Mouse (Mus musculus) megakaryocyte progenitor cell, adult 5-6 weeks (primary cell): ENCODE measurements around the gene Rps16. TPM values are rescaled to one million over a fixed set of nuclear protein-coding genes. Genes with fewer than 3 reads are reported as not detected.
"Not testable (repeated sequence)": the region's sequence is repeated elsewhere in the genome, so short reads cannot be mapped to it uniquely, and the experiment has no call there.

Experiments
- ATAC-seq: replicated peaks from 2 replicates; pipeline ENCODE4 v1.8.0; 2016; ENCODE audit warnings: mild to moderate bottlenecking, moderate TSS enrichment, inconsistent platforms; ENCODE audit not compliant: poor library complexity
- total RNA-seq, 2 experiments: library from RNA; stranded (forward) in 1 of 2; stranded (reverse) in 1 of 2; fragments of 157-497, 149-512 nt in 1 of 2; fragments of 200-1000 nt in 1 of 2; gene quantifications; 2 replicates each; pipeline versions ENCODE4 v1.2.3 to v1.2.4; 2015 to 2017

Rps16 gene
- total RNA-seq, 2 experiments from 2014 or later, result 756 to 3,279 TPM

DNA sequence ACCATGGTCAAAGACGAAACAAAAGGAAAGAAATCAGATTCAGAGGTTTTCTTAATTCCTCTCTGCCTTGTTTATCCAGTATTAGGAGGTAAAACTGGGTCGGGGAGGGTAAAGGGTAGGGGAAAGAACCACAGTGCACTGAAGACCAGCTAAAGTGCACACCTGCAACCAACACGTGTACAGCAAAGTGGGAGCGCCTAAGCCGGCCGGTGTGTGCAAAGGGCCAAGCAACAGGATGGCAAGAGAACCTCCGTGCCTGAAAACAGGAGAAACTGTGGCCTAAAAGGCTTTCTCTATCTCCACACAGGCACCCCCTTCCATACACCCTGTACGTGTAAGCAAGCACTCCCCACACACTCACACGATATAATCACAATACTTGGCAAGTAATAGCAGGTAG is 34.7 kb downstream of the Rps16 start:
- ATAC-seq, result no peak

DNA sequence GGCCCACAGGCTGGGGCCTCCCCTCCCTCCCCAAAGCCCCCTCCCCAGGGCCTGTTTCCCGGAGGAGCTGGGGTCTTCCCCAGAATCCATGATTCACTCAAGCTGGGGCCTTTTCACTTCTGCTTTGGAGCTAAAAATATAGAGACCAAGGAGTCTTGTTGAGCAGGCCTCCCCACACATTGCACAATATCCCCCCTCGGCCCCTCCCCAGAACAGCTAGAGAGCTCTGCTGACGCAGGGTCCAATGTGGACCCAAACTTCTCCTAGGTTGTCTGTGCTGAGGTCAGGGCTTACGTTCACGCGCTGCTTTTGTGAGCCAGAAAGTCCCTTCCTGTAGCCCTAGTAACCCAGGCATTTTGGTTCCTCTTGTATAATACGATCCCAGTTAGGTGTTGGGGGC is 35.6 kb downstream of the Rps16 start:
- peak; percentile 30 for ATAC-seq

DNA sequence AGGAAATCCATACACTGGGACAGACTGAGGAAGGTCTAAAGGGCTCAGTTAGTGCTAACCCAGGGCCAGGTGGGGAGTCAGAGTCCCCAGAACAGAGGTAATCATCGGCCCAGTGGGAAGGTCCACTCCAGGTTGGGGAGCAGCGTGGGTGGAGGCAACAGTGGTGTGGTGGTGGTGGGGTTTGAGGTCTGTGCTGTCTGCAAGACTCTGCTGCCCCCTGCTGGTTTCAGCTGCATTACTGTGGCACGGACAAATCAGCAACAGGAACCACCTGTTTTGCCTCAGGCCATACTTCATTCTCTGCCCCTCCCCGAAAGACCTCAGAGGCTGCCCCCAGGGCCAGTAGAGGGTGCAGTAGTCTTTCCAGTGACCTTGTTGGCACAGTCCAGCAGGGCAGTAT is 36.0 kb downstream of the Rps16 start:
- ATAC-seq, result peak; percentile 60

DNA sequence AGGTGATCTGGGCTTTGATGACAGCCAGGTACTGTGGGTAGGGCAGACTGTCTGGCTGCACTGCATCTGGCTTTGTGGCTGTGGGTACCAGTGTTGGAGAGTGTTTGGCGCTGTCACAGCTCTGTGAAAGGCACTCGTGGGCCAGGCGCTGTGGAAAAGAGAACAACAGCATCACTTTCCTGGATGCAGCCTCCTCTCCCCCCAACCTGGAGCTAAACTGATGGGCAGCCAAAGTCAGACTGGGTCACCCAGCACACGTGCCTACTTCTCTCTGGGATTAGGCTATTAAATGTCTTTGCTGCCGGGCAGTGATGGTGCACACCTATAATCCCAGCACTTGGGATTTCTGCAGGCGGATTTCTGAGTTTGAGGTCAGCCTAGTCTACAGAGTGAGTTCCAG is 36.4 kb downstream of the Rps16 start:
- not testable (repeated sequence) for ATAC-seq

DNA sequence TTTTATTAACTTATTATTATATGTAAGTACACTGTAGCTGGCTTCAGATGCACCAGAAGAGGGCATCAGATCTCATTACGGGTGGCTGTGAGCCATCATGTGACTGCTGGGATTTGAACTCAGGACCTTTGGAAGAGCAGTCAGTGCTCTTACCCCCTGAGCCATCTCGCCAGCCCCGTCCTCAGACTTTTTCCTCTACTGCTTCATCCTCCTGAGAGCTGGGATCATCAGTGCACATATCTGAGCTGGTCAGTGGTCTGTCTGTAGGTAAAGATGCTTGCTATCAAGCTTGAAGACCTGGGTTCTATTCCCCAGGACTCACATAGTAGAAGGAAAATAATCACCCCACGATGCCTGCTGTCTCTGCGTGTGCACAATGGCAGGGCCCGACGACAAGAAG is 36.9 kb downstream of the Rps16 start:
- ATAC-seq, result not testable (repeated sequence)

DNA sequence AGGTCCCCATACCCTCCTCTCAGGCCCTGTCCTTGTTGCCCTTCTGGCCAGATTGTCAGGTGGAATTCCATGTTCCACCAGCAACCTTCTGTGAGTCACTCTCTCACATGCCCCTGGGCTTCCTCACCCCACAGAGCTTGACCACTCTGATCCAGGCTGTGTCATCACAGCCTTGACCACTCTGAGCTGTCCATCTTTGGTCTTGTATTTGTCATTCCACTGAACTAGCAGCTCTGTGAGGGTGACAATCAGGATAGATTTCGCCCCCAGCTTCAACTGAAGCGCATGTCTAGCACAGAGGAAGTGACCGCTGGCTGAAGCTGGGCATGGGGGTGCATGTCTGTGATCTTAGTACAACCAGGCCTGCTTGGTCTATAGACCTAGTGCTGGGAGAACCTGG is 39.9 kb downstream of the Rps16 start:
- ATAC-seq, result no peak

DNA sequence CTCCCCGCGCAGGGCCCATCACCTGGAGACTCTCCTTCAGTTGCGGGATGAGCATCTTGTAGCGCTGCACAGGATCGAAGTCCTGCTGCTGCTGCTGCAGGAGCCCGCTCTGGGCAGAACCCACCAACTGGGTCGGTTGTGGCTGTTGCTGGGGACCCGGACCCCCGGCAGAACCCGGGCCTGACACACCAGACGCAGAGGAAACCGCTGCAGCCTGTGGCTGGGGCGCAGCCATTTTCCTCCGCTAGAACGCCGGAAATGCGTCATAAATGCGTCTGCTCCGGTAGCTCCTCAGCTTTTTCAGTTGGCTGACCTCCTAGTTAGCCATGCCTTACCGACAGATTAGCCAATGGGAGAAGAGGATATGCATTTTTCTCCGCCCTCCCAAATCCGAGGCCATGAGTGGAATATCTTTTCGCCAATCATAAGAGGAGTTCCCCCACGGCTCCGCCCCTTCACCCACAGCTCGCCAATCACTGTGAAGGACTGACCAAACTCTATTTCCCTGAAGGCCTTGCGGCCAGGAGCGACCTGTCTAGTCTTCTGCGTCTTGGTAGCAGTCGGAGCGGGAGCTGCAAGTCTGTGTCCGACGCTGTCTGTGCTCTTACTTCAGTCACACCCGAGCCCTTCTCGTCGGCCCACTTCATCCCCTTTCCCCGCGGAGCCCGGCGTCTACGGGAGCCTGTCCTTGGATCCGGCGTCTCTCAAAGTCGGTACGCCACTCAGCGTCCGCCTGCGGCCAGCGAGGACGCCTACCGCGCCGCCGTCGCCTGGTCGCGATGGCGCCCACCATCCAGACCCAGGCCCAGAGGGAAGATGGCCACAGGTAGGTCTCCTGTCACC is 42.2 kb downstream of the Rps16 start, which contains the start of the genes Med29 and Paf1:
Med29 (minus strand) TSS at position 280 of the 843 bp plus-strand sequence.
Paf1 (plus strand) TSS at position 523 of the 843 bp plus-strand sequence.
- peak; percentile 98 for ATAC-seq

DNA sequence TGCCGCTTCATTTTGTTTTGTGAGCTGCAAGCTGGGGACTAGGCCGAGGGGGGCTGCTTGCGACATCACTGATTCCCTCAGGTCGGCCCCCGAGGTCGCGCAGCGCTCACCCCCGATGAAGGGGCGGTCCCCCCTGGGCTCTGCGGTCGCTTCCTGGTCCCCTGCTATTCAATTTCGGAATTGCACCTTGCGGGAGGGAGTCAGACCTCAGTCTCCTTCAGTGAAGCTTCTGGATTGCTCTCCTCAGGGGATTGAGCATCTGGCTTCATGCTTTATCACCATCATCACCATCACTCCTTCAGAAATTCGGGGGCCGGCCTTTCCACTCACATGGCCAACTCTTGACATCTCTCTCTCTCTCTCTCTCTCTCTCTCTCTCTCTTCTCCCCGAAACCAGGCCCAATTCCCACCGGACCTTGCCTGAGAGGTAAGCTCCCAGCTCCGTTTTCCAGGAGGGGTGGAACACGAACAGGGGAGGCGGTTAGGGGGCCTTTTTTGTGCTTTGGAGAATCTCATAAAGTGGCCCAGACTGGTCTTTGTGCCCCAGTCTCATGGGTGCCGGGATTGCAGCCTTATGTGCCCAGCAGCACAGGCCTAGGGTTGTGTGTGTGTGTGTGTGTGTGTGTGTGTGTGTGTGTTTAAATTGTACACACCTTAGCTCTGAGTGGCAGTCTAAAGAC is 43.0 kb downstream of the Rps16 start:
- peak; percentile 15 for ATAC-seq

DNA sequence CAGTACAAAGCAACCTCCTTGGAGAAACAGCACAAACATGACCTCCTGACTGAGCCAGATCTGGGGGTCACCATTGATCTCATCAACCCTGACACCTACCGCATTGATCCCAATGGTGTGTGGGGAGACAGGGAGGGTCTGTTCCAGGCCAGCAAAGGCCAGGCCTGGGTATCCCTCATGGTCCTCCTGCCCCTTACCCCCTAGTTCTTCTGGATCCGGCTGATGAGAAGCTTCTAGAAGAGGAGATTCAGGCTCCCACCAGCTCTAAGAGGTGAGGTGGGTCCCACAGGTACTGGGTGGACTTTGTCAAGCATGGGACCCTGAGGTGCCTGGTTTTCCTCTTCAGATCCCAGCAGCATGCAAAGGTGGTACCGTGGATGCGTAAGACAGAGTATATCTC is 45.0 kb downstream of the Rps16 start:
- no peak for ATAC-seq

DNA sequence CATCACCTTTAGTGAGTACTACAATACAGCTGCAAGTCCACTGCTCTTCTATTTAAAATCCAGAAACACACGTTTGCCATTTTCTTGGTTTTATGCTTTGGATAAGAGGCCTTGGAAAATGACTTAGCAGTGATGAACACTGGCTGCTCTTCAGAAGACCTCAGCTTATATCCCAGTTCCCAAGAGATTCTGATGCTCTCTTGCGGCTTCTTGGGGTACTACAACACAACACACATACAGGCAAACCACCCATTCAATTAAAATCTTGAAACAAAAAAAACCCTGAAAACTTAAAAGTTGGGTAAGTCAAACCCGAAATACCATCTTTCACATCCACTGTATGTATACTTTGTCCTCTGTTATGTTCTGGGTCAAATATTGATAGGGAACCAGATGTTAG is 47.5 kb downstream of the Rps16 start:
- ATAC-seq, result 0 out of 2 replicates have a peak, but pooled peaks have one; percentile 35

DNA sequence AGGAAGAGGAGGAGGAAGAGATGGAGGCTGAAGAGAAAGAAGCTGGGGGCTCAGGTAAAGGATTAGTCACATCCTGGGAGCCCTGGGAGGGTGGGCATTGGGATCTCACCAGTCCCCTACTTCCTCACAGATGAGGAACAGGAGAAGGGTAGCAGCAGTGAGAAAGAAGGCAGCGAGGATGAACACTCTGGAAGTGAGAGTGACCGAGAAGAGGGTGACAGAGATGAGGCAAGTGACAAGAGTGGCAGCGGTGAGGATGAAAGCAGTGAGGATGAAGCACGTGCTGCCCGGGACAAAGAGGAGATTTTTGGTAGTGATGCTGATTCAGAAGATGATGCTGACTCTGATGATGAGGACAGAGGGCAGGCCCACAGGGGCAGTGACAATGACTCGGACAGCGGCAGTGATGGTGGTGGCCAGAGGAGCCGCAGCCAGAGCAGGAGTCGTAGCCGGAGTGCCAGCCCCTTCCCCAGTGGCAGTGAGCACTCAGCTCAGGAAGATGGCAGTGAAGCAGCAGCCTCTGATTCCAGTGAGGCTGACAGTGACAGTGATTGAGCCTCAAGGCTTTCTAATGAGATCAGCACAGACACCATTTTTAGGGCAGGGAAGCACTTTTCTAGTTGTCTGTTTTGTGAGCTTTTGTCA is 48.4 kb downstream of the Rps16 start:
- no peak for ATAC-seq

DNA sequence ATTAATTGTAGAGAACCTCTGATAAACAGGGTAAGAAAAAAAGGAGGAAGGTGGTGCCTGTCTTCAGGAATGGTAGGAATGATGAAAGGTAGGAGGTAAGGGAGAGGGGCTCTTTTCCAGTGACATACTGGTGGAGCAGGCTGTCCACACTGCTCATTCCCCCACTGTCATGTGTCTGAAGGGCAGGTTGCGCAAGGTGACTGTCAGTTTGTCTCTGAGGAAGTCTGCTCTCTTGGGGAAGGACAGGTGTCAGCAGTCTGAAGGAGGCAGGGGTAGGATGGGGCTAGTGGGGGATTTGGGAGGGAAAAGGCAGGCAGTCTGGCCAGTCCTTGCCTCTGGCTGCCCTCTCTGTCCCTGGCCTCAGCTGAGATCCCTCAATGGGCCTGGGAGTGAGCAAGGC is 50.6 kb downstream of the Rps16 start:
- peak; percentile 91 for ATAC-seq

DNA sequence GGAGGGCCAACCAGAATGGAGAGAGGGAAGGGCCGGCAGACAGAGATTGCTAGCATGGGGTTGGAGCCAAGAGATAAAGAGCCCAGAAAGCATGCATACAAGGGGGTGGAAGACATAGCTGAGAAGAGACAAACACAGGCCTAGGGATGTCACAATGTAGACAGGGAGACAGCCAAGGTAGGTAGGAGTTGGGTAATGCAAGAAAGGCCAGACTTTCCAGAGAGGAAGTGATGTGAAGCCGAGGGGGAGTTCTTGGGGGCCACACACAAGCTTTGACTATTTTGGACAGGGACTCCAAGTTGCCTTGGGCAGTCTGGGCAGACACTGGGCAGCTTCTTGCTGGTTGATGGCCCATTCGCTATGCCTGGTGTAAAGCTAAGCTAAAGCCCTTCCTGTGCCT is 51.5 kb downstream of the Rps16 start:
- ATAC-seq, result peak; percentile 64

Other genes with a start within 250 kb of the Rps16 start
- not detected in 2 replicates for gene 9530053A07Rik, start 221.2 kb upstream of the Rps16 start, total RNA-seq (2015)
- gene 9530053A07Rik, start 221.2 kb upstream of the Rps16 start, total RNA-seq (2017), result not detected in 2 replicates
- 164 and 172 TPM in 2 replicates for gene Fbl, start 180.9 kb upstream of the Rps16 start, total RNA-seq (2015)
- gene Fbl, start 180.9 kb upstream of the Rps16 start, total RNA-seq (2017), result 207 and 270 TPM in 2 replicates
- 1.2 and 2.1 TPM in 2 replicates for gene Dyrk1b, start 171.2 kb upstream of the Rps16 start, total RNA-seq (2015)
- 1.1 and 1.2 TPM in 2 replicates for gene Dyrk1b, start 171.2 kb upstream of the Rps16 start, total RNA-seq (2017)
- gene Eid2, start 82.8 kb upstream of the Rps16 start, total RNA-seq (2015), result 1.9 and 2.9 TPM in 2 replicates
- 3.5 TPM in 2 replicates for gene Eid2, start 82.8 kb upstream of the Rps16 start, total RNA-seq (2017)
- 3.6 and 4.5 TPM in 2 replicates for gene Eid2b, start 72.9 kb upstream of the Rps16 start, total RNA-seq (2015)
- gene Eid2b, start 72.9 kb upstream of the Rps16 start, total RNA-seq (2017), result 1.6 and 2.7 TPM in 2 replicates
- not detected in 2 replicates for gene Selenov, start 59.5 kb upstream of the Rps16 start, total RNA-seq (2015)
- gene Selenov, start 59.5 kb upstream of the Rps16 start, total RNA-seq (2017), result not detected in 2 replicates
- gene Dll3, start 48.4 kb upstream of the Rps16 start, total RNA-seq (2015), result not detected in 2 replicates
- 0.25 and 0.34 TPM in 2 replicates for gene Dll3, start 48.4 kb upstream of the Rps16 start, total RNA-seq (2017)
- gene Timm50, start 38.6 kb upstream of the Rps16 start, total RNA-seq (2015), result 41.2 and 45.2 TPM in 2 replicates
- 37.6 and 51.9 TPM in 2 replicates for gene Timm50, start 38.6 kb upstream of the Rps16 start, total RNA-seq (2017)
- gene Supt5, start 11.9 kb upstream of the Rps16 start, total RNA-seq (2015), result 44.5 and 67.5 TPM in 2 replicates
- gene Supt5, start 11.9 kb upstream of the Rps16 start, total RNA-seq (2017), result 64.6 and 68.9 TPM in 2 replicates
- 2.9 and 4.3 TPM in 2 replicates for gene Plekhg2, start 21.9 kb downstream of the Rps16 start, total RNA-seq (2015)
- 2.0 and 2.1 TPM in 2 replicates for gene Plekhg2, start 21.9 kb downstream of the Rps16 start, total RNA-seq (2017)
- gene Zfp36, start 29.6 kb downstream of the Rps16 start, total RNA-seq (2015), result 87.3 and 149 TPM in 2 replicates
- gene Zfp36, start 29.6 kb downstream of the Rps16 start, total RNA-seq (2017), result 26.0 and 46.4 TPM in 2 replicates
- gene Med29, start 42.1 kb downstream of the Rps16 start, total RNA-seq (2015), result 30.6 and 36.8 TPM in 2 replicates
- 18.0 and 21.1 TPM in 2 replicates for gene Med29, start 42.1 kb downstream of the Rps16 start, total RNA-seq (2017)
- gene Paf1, start 42.3 kb downstream of the Rps16 start, total RNA-seq (2015), result 63.9 and 89.2 TPM in 2 replicates
- 146 and 184 TPM in 2 replicates for gene Paf1, start 42.3 kb downstream of the Rps16 start, total RNA-seq (2017)
- 378 and 389 TPM in 2 replicates for gene Gmfg, start 86.8 kb downstream of the Rps16 start, total RNA-seq (2015)
- gene Gmfg, start 86.8 kb downstream of the Rps16 start, total RNA-seq (2017), result 658 and 664 TPM in 2 replicates
- gene Lrfn1, start 101.3 kb downstream of the Rps16 start, total RNA-seq (2015), result 1.2 TPM in 2 replicates
- 1.7 and 2.3 TPM in 2 replicates for gene Lrfn1, start 101.3 kb downstream of the Rps16 start, total RNA-seq (2017)
- gene Ifnl2, start 159.8 kb downstream of the Rps16 start, total RNA-seq (2015), result not detected in 2 replicates
- not detected in 2 replicates for gene Ifnl2, start 159.8 kb downstream of the Rps16 start, total RNA-seq (2017)
- not detected in 2 replicates for gene Ifnl3, start 172.2 kb downstream of the Rps16 start, total RNA-seq (2015)
- not detected in 2 replicates for gene Ifnl3, start 172.2 kb downstream of the Rps16 start, total RNA-seq (2017)
- gene Sycn, start 190.2 kb downstream of the Rps16 start, total RNA-seq (2015), result not detected in 2 replicates
- gene Sycn, start 190.2 kb downstream of the Rps16 start, total RNA-seq (2017), result not detected in 2 replicates
- gene Nccrp1, start 196.6 kb downstream of the Rps16 start, total RNA-seq (2015), result not detected in 2 replicates
- gene Nccrp1, start 196.6 kb downstream of the Rps16 start, total RNA-seq (2017), result not detected in 2 replicates
- gene Samd4b, start 247.5 kb downstream of the Rps16 start, total RNA-seq (2015), result 20.7 TPM in 2 replicates
- gene Samd4b, start 247.5 kb downstream of the Rps16 start, total RNA-seq (2017), result 2.7 and 4.3 TPM in 2 replicates
- 5.6 and 6.4 TPM in 2 replicates for gene Pak4, start 247.5 kb downstream of the Rps16 start, total RNA-seq (2015)
- 3.3 and 3.9 TPM in 2 replicates for gene Pak4, start 247.5 kb downstream of the Rps16 start, total RNA-seq (2017)